Mouse (Mus musculus) adrenal gland, postnatal 36 days (tissue): ENCODE measurements around the gene Runx1. TPM values are rescaled to one million over a fixed set of nuclear protein-coding genes. Genes with fewer than 3 reads are reported as not detected.
A peak's percentile ranks its signal among the peaks of the same experiment; 100 is the strongest.

Experiments
- DNase-seq, 2 experiments: peaks; one replicate each; pipeline ENCODE4 v3.0.0; 2021; ENCODE audit warnings: mixed read lengths in 1 of 2
- total RNA-seq, 2 experiments: library from RNA; stranded (reverse); gene quantifications; 2 replicates each; pipeline ENCODE4 v1.2.3; 2021

The Runx1 gene
- total RNA-seq, 2 experiments from 2014 or later = 3.3 to 5.6 TPM

- DNase-seq = no peak
Observed at GRCm38 (mm10) chr16:92744172-92744777, 81.7 kb downstream of the Runx1 start.

GRCm38 (mm10) chr16:92743755-92744154 is 82.2 kb downstream of the Runx1 start:
- no peak for DNase-seq

GRCm38 (mm10) chr16:92741342-92741741 is 84.6 kb downstream of the Runx1 start:
- DNase-seq = no peak

GRCm38 (mm10) chr16:92740541-92740940 is 85.4 kb downstream of the Runx1 start:
- no peak for DNase-seq

GRCm38 (mm10) chr16:92739997-92740396 is 86.0 kb downstream of the Runx1 start:
- no peak for DNase-seq

- DNase-seq = no peak
Observed at GRCm38 (mm10) chr16:92739071-92739793, 86.7 kb downstream of the Runx1 start.

GRCm38 (mm10) chr16:92738476-92739010 is 87.4 kb downstream of the Runx1 start:
- no peak for DNase-seq

- DNase-seq = no peak
Observed at GRCm38 (mm10) chr16:92726870-92727269, 99.1 kb downstream of the Runx1 start.

GRCm38 (mm10) chr16:92724526-92724925 is 101.4 kb downstream of the Runx1 start:
- no peak for DNase-seq

GRCm38 (mm10) chr16:92720678-92721077 is 105.3 kb downstream of the Runx1 start:
- no peak for DNase-seq

- no peak for DNase-seq
Observed at GRCm38 (mm10) chr16:92719725-92720124, 106.2 kb downstream of the Runx1 start.

- DNase-seq = peak; percentile 14 to 21
Observed at GRCm38 (mm10) chr16:92715599-92716483, 110.1 kb downstream of the Runx1 start.

GRCm38 (mm10) chr16:92710161-92710560 is 115.8 kb downstream of the Runx1 start:
- DNase-seq = no peak

- no peak for DNase-seq
Observed at GRCm38 (mm10) chr16:92708718-92709117, 117.2 kb downstream of the Runx1 start.

- DNase-seq = no peak
Observed at GRCm38 (mm10) chr16:92707712-92708111, 118.2 kb downstream of the Runx1 start.

- no peak for DNase-seq
Observed at GRCm38 (mm10) chr16:92707146-92707545, 118.8 kb downstream of the Runx1 start.

GRCm38 (mm10) chr16:92705564-92706458 is 120.1 kb downstream of the Runx1 start:
- no peak for DNase-seq

GRCm38 (mm10) chr16:92703850-92704249 is 122.1 kb downstream of the Runx1 start:
- no peak for DNase-seq

- DNase-seq = no peak
Observed at GRCm38 (mm10) chr16:92699531-92700397, 126.2 kb downstream of the Runx1 start.

GRCm38 (mm10) chr16:92698612-92698998 is 127.3 kb downstream of the Runx1 start:
- DNase-seq = peak; percentile 92 to 96
